Mouse (Mus musculus) olfactory bulb, adult 2 months (tissue): ENCODE measurements around the gene Tspan9.

Source experiments
- CTCF ChIP-seq: fragments of 200-500 bp; IDR thresholded peaks from 2 replicates; pipeline ENCODE4 v1.5.1; 2012; ENCODE audit warnings: low read depth, mild to moderate bottlenecking, low read length, moderate library complexity; ENCODE audit not compliant: insufficient read depth
- POLR2A ChIP-seq: fragments of 200-500 bp; IDR thresholded peaks from 2 replicates; pipeline ENCODE4 v1.6.1; 2012; ENCODE audit warnings: mild to moderate bottlenecking, low read depth, low read length, moderate library complexity; ENCODE audit not compliant: insufficient read depth

- TF ChIP-seq CTCF, result no peak
- no peak for TF ChIP-seq POLR2A
Observed at GRCm38 (mm10) chr6:128142369-128143278, 770 bp downstream of the Tspan9 start.
